Mouse (Mus musculus): ENCODE results near the gene Ccdc188.

DNA sequence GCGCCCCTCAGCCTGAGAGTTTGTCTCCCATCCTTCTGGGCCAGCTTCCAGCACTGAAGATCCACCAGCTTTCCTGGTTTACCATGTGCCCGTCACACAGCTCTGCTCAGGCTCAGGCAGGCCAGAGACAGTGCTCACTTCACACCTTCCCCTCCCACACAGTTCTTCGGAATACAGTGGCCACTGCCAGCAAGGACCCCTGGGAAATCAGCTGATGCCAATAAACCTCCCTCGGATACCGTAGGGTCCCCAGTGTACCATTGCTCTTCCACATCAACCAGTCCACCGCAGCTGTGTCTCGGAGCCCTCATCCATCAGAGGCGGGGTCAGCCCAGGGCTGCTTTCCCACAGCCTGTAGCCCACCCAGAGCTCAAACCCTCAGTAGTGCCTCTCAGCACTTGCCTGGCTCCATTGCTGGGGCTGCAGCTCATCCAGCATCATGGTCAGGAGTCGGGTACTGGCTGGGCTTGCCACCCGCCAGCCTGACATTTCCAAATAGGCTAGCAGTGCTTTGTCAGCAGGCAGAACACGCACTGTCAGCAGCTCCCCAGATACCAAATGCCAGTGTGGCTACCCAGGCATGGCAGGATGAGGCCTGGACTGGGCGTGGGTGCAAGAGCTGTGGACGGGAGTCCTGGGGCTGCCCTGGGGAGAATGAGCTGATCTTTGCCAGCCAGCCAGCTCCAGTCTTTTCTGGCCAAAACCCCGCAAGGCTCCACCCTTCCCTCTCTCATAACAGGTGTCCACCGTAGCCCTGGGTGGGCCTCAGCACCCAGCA lies 23.3 kb upstream of the Ccdc188 start:
- no peak for TF ChIP-seq POLR2A (IDR thresholded peaks at IDR 0.05; ENCODE audit: insufficient read depth, low read depth, low read length)
- no peak for TF ChIP-seq CTCF (IDR thresholded peaks at IDR 0.05; ENCODE audit: insufficient read depth, low read depth, low read length)

Measured in olfactory bulb, adult 2 months (tissue).